Mouse (Mus musculus) heart, postnatal 0 days (tissue): ENCODE results near the gene Atpif1. TPM values are rescaled to one million over a fixed set of nuclear protein-coding genes. Genes with fewer than 3 reads are reported as not detected.
"Not testable (repeated sequence)": the region's sequence is repeated elsewhere in the genome, so short reads cannot be mapped to it uniquely, and the experiment has no call there.

Source experiments
- ATAC-seq: fragments of 200-750 bp; cut with Nextera tagmentation; 2 replicates; pipeline ENCODE4 v1.8.0; 2017; ENCODE audit warnings: low read depth, moderate number of reproducible peaks, moderate library complexity; ENCODE audit not compliant: insufficient read depth
- DNase-seq: peaks from one replicate; pipeline ENCODE4 v3.0.0-alpha.2; 2016; ENCODE audit warnings: low spot score
- H3K27ac ChIP-seq: fragments of 300-500 bp; sonication (generic); 2 replicates; pipeline ENCODE4 v1.5.1; 2014; ENCODE audit warnings: low read depth, mild to moderate bottlenecking
- H3K27me3 ChIP-seq: fragments of 300-500 bp; sonication (generic); 2 replicates; pipeline ENCODE4 v1.6.1; 2014; ENCODE audit warnings: low read length, mixed read lengths; ENCODE audit not compliant: control insufficient read depth, insufficient read depth
- H3K36me3 ChIP-seq: fragments of 300-500 bp; sonication (generic); replicated peaks from 2 replicates; pipeline ENCODE4 v1.6.1; 2014; ENCODE audit warnings: low read length, mixed read lengths; ENCODE audit not compliant: control insufficient read depth, insufficient read depth
- H3K4me1 ChIP-seq: fragments of 300-500 bp; sonication (generic); 2 replicates; pipeline ENCODE4 v1.6.1; 2014; ENCODE audit warnings: antibody characterized with exemption; ENCODE audit not compliant: control insufficient read depth, insufficient read depth
- H3K4me2 ChIP-seq: fragments of 300-500 bp; sonication (generic); 2 replicates; pipeline ENCODE4 v1.6.1; 2014; ENCODE audit warnings: low read depth, mild to moderate bottlenecking, low read length, moderate library complexity
- H3K4me3 ChIP-seq: fragments of 300-500 bp; sonication (generic); 2 replicates; pipeline ENCODE4 v1.5.1; 2014; ENCODE audit warnings: low read depth, low read length
- H3K9ac ChIP-seq: fragments of 300-500 bp; sonication (generic); replicated peaks from 2 replicates; pipeline ENCODE4 v1.6.1; 2014; ENCODE audit warnings: low read depth, low read length, mixed read lengths
- H3K9me3 ChIP-seq: fragments of 300-500 bp; sonication (generic); replicated peaks from 2 replicates; pipeline ENCODE4 v1.6.1; 2016; ENCODE audit warnings: low read length; ENCODE audit not compliant: control insufficient read depth
- CTCF ChIP-seq: IDR thresholded peaks from 2 replicates; pipeline ENCODE4 v1.5.1; 2016; ENCODE audit warnings: antibody characterized with exemption, control low read depth, low read depth
- EP300 ChIP-seq: IDR thresholded peaks from 2 replicates; pipeline ENCODE4 v1.6.1; 2016; ENCODE audit warnings: antibody characterized with exemption, low read depth
- WGBS: fragments of 180-500 bp; shearing (Covaris S2); extraction: QIAGEN DNeasy Blood & Tissue Kit; methylation state at CpG from one replicate; pipeline ENCODE4 v1.1.7; 2014; 5-methylcytosine and 5-hydroxymethylcytosine counted together
- polyA plus RNA-seq: library from polyadenylated mRNA; unstranded; fragments of >200 nt; fragmentation: Nextera tagmentation; extraction: Ambion mirVana; gene quantifications from 2 replicates; pipeline ENCODE4 v1.2.1, GENCODE M21; 2015
- total RNA-seq: library from RNA; depleted of rRNA; stranded (reverse); fragments of >200 nt; gene quantifications from 2 replicates; pipeline ENCODE4 v1.2.3, GENCODE M21; 2014; ENCODE audit warnings: low replicate concordance; rRNA removed

Atpif1 gene
- total and polyA plus RNA-seq, 2 experiments from 2014 or later, result 340 to 2,178 TPM

- Histone ChIP-seq H3K4me3 (no peak overlapping the region), H3K4me1 (no peaks in the 10 kb centered on the region), H3K9me3 (no peaks in the 10 kb centered on the region), H3K36me3 (no peaks in the 10 kb centered on the region), H3K9ac (no peak overlapping the region), H3K27me3 (no peaks in the 10 kb centered on the region), H3K4me2 (no peak overlapping the region), H3K27ac (no peak overlapping the region)
- 69% methylated on average over 13 of the region's 13 CpGs for WGBS
- DNase-seq, result no peak
- ATAC-seq, result no peak
- TF ChIP-seq CTCF (no peak), EP300 (no peak)
Measured at GRCm38 (mm10) chr4:132482956-132483608, 50.4 kb downstream of the Atpif1 start.

- H3K27me3 ChIP-seq, ATAC-seq, H3K4me1 ChIP-seq, H3K9ac ChIP-seq, H3K9me3 ChIP-seq, DNase-seq, H3K36me3 ChIP-seq, H3K27ac ChIP-seq, H3K4me3 ChIP-seq, H3K4me2 ChIP-seq: not testable (repeated sequence)
- WGBS, result 52% methylated on average over 3 of the region's 3 CpGs
Measured at GRCm38 (mm10) chr4:132482104-132482503, 51.4 kb downstream of the Atpif1 start.

Other genes with a start within 250 kb of the Atpif1 start
- gene Rab42, start 230.3 kb downstream of the Atpif1 start, total RNA-seq, result 1.2 TPM in 1 of 2 replicates, not detected in the other
- 2.9 and 3.9 TPM in 2 replicates for gene Rab42, start 230.3 kb downstream of the Atpif1 start, polyA plus RNA-seq
- 51.3 and 69.0 TPM in 2 replicates for gene Trnau1ap, start 204.1 kb downstream of the Atpif1 start, total RNA-seq
- 63.2 and 65.1 TPM in 2 replicates for gene Trnau1ap, start 204.1 kb downstream of the Atpif1 start, polyA plus RNA-seq
- 20.6 and 20.8 TPM in 2 replicates for gene Rcc1, start 180.1 kb downstream of the Atpif1 start, total RNA-seq
- gene Rcc1, start 180.1 kb downstream of the Atpif1 start, polyA plus RNA-seq, result 17.1 and 18.6 TPM in 2 replicates
- gene Phactr4, start 111.2 kb downstream of the Atpif1 start, total RNA-seq, result 4.4 and 9.5 TPM in 2 replicates
- gene Phactr4, start 111.2 kb downstream of the Atpif1 start, polyA plus RNA-seq, result 9.3 and 10.0 TPM in 2 replicates
- 6.6 TPM in 2 replicates for gene Med18, start 69.7 kb downstream of the Atpif1 start, total RNA-seq
- 10.2 TPM in 2 replicates for gene Med18, start 69.7 kb downstream of the Atpif1 start, polyA plus RNA-seq
- 6.2 and 8.9 TPM in 2 replicates for gene Sesn2, start 23.2 kb downstream of the Atpif1 start, total RNA-seq
- 5.0 and 5.2 TPM in 2 replicates for gene Sesn2, start 23.2 kb downstream of the Atpif1 start, polyA plus RNA-seq
- gene Dnajc8, start 1.9 kb upstream of the Atpif1 start, total RNA-seq, result 64.0 and 104 TPM in 2 replicates
- 94.1 and 96.2 TPM in 2 replicates for gene Dnajc8, start 1.9 kb upstream of the Atpif1 start, polyA plus RNA-seq
- gene Ptafr, start 30.4 kb upstream of the Atpif1 start, total RNA-seq, result 0.08 and 1.5 TPM in 2 replicates
- 0.61 and 0.71 TPM in 2 replicates for gene Ptafr, start 30.4 kb upstream of the Atpif1 start, polyA plus RNA-seq
- gene Eya3, start 105.3 kb upstream of the Atpif1 start, total RNA-seq, result 22.7 and 54.6 TPM in 2 replicates
- gene Eya3, start 105.3 kb upstream of the Atpif1 start, polyA plus RNA-seq, result 14.0 and 14.5 TPM in 2 replicates
- gene Xkr8, start 198.9 kb upstream of the Atpif1 start, total RNA-seq, result 0.53 and 0.54 TPM in 2 replicates
- 2.1 and 3.0 TPM in 2 replicates for gene Xkr8, start 198.9 kb upstream of the Atpif1 start, polyA plus RNA-seq
- 0.11 and 2.6 TPM in 2 replicates for gene Smpdl3b, start 223.6 kb upstream of the Atpif1 start, total RNA-seq
- gene Smpdl3b, start 223.6 kb upstream of the Atpif1 start, polyA plus RNA-seq, result 1.7 TPM in 2 replicates
- 26.1 and 56.1 TPM in 2 replicates for gene Rpa2, start 234.7 kb upstream of the Atpif1 start, total RNA-seq
- 32.0 and 35.0 TPM in 2 replicates for gene Rpa2, start 234.7 kb upstream of the Atpif1 start, polyA plus RNA-seq